Mouse (Mus musculus) retina, postnatal 7 days (tissue): Measurements from ENCODE around the gene Ttc30a1.

Experiments used
- DNase-seq: peaks from one replicate; pipeline ENCODE4 v3.0.0-alpha.2; 2012; ENCODE audit warnings: low read depth, low spot score

Ttc30a1 gene

GRCm38 (mm10) chr2:75930941-75931340 lies 50.8 kb downstream of the Ttc30a1 start:
- DNase-seq: no peak

- no peak for DNase-seq
Measured at GRCm38 (mm10) chr2:75929786-75930444, 51.9 kb downstream of the Ttc30a1 start.

- no peak for DNase-seq
Measured at GRCm38 (mm10) chr2:75929141-75929540, 52.6 kb downstream of the Ttc30a1 start.
